Mouse (Mus musculus) right cerebral cortex, postnatal 25 days (tissue): ENCODE results near the gene Ccr10.
"Not testable (repeated sequence)": the region's sequence is repeated elsewhere in the genome, so short reads cannot be mapped to it uniquely, and the experiment has no call there.

ENCODE experiments used
- DNase-seq: peaks from one replicate; pipeline ENCODE4 v3.0.0; 2022

The Ccr10 gene

GRCm38 (mm10) chr11:101149178-101150105 is 25.8 kb downstream of the Ccr10 start:
- no peak for DNase-seq

- DNase-seq, result no peak
Observed at GRCm38 (mm10) chr11:101148751-101149150, 26.5 kb downstream of the Ccr10 start.

DNA sequence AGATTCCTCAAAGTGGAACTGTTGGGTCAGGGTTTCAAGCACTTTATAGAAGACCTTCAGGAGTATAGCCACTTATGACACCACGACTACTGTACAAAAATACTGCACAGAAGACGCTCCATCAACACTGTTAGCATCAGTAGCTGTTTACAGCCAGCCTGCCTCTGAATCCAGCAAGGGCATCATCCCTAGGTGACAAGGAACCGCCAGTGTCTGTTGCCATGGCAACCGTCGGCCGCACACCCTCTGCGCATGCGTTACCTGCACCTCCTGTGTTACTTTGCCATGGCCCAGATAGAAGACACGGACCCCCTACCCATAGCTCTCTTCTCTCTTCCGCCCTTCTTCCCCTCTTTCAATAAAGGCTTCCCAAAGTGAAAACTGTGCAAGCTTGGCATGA is 28.9 kb downstream of the Ccr10 start:
- DNase-seq, result no peak

DNA sequence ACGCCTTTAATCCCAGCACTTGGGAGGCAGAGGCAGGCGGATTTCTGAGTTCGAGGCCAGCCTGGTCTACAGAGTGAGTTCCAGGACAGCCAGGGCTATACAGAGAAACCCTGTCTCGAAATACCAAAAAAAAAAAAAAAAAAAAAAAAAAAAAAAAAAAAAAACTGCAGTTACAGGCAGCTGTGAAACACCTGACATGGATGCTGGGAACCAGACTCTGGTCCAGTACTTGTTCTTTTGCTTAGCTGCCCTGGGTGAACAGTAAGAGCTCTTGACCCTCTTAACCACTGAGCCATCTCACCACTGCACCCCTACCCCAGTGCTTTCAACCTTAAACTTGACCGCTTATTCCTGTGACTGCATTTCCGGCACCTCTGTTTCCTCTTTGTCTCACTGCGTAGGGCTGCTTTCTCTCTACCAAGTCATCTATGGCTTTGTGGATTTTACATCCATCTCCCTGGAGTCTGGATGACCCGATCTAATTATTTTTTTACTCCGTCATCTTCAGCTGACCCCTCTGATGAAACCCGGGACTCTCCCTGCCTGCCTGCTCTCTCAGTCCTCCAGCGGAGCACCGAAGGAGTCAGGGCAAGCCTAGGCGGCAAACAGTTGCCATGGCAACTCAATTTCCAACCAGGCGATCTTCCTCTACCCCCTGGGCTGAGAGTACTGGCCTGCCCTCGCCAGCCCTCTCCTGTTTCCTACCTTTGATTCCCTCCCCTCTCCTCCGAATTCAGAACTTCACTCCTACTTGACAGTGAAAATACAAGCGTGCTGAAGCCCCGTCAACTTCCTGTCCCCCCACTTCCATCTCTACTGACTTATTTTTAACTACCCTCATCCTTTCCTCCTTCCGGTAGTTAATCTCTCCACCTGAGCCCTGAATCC is 31.7 kb downstream of the Ccr10 start:
- no peak for DNase-seq

DNA sequence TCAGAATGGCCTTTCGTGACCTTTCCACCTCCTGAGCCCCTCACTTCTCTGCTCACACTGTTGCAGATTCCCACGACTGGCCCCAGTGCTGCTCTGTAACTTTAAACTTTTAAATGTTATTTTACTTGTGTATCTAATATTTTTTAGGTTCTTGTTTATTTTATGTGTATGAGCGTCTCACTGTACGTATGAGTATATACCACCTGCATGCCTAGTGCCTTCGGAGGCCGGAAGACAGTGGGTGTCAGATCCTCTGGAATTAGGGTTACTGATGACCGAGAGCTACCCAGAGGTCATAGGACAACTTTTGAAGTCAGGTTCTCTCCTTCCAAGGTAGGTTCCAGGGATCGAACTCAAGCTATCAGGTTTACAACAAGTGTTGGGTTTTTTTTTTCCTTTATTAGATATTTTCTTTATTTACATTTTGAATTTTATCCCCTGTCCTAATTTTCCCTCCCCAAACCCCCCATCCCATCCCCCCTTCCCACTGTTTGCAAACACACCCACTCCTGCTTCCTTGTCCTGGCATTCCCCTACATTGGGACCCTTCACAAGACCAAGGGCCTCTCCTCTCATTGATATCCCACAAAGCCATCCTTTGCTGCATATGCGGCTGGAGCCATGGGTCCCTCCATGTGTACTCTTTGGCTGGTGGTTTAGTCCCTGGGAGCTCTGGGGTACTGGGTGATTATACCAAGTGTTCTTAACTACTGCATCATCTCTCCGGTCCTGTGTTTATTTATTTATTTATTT is 32.9 kb downstream of the Ccr10 start:
- DNase-seq, result no peak

- DNase-seq, result no peak
Observed at GRCm38 (mm10) chr11:101141088-101141487, 34.2 kb downstream of the Ccr10 start.

GRCm38 (mm10) chr11:101140164-101140819 is 35.0 kb downstream of the Ccr10 start:
- no peak for DNase-seq

DNA sequence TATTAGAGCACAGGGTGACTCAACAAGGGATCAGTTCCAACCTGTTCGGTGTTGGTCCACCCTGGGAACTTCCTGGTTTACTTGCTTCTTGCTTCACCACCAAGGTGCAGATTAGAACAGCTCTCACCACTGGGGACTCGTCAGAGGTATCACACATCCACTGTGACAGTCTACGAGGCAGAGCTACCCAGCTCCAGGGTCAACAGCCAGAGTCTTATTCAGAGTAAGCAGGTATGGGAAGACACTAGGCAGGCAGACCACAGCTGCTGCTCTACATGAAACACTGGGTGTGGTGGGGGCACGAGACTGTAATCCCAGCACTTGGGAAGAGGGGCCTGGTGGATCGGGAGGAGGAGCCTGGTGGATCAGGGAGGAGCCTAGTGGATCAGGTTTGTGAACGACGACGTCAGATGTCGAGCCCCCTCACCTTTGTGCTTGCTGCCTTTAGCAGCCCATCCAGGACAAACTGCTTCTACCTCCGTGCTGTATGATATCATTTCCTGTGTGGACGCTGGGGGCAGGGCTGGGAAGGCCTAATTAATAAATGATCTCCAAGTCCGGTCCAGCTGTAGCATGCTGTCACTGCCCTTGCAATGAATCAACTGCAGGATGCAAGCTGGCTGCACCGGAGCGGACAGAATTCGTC is 36.6 kb downstream of the Ccr10 start:
- DNase-seq, result no peak

DNA sequence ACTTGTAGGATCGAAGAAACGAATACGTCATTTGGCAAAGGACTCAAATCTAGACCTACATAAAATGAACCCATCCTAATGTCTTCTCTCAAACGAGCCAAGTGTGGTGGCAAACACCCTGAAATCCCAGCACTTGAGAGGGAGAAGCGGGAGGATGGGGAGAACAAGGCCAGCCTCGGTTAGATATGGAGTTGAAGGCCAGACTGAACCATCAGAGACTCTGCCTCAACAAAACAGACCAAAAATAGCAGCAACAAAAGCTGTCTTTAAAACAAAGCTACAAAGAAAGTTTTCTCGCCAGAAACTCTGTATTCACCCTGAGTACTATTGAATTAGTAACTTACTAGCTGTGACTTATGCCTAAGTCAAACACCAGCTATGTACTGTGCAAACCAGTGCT is 38.2 kb downstream of the Ccr10 start:
- no peak for DNase-seq

- DNase-seq, result no peak
Observed at GRCm38 (mm10) chr11:101134217-101134865, 40.9 kb downstream of the Ccr10 start.

- DNase-seq, result no peak
Observed at GRCm38 (mm10) chr11:101133037-101133436, 42.2 kb downstream of the Ccr10 start.

DNA sequence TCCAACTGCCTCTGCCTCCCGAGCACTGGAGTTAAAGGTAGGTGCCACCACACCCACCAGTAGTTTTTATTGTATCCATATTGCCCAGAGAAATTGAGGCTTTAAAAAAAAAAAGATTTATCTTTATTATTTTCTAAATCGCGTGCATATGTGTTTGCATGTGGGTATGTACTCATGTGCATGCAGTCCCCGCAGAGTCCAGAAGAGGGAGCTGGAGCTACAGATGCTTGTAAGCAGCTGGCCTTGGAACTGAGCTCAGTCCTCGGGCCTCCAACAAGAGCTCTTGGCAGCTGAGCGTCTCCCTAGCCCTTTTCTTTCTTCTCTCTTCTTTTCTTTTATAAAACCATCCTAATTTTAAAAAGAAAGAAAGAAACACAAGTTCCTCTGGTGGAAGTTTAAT is 43.5 kb downstream of the Ccr10 start:
- no peak for DNase-seq

DNA sequence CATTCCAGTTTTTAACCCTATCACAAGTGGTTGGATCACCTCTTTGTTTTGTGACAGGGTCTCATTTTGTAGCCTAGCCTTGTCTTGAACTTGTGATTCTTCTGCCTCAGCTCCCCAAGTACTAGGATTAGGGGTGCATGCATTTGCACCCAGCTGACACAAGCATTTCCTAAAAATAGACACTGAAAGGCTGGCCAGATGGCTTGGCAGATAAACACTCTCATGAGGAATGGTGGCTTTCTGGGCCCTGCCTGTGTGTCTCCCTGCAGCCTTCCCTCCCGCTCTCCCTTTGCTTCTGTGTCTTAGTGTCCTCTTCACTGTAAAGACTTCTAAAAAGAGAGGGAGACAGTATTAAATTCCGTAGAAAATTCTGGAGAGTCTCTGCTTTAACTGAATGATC is 44.1 kb downstream of the Ccr10 start:
- DNase-seq, result no peak

- DNase-seq, result no peak
Observed at GRCm38 (mm10) chr11:101130056-101130756, 45.0 kb downstream of the Ccr10 start.

GRCm38 (mm10) chr11:101128996-101129577 is 46.2 kb downstream of the Ccr10 start:
- no peak for DNase-seq

DNA sequence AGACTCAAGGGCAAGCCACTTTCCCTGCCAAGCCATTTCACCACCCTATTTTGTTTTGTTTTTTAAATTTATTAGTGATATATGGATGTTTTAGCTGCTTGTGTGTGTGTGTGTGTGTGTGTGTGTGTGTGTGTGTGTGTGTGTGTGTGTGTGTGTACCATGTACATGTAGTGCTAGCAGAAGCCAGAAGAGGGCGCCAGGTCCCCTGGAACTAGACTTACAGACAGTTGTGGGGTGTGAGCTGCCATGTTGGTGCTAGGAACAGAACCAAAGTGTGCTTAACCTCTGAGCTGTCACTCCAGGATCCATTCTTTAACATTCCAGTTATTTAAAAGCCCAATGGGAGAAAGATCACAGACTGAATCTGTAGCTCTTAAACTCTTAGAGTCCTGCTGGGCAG is 48.2 kb downstream of the Ccr10 start:
- no peak for DNase-seq

- not testable (repeated sequence) for DNase-seq
Observed at GRCm38 (mm10) chr11:101125008-101125407, 50.2 kb downstream of the Ccr10 start.

DNA sequence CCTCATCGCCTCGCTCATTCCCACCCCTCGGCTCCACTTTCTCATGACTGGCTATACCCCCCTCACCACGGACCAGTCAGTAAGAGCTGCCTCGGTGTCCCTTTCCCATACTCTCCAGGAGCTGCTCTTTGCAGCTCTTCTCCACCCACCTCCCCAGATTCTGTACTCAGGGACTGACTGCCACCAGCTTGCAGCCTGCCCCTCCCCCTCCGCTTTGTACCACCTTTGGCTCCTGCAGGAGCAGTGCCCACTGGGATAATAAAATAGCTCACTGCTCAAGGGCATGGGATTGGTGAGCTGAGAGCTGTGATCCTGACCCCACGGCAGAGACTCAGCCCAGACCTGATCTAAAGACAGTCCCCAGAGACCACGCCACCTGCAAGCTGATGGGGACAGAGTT is 50.7 kb downstream of the Ccr10 start:
- DNase-seq, result not testable (repeated sequence)
